Mouse (Mus musculus) forebrain, postnatal 0 days (tissue): ENCODE measurements around the gene Trim56. TPM values are rescaled to one million over a fixed set of nuclear protein-coding genes. Genes with fewer than 3 reads are reported as not detected.

Experiments
- ATAC-seq: fragments of 200-750 bp; cut with Nextera tagmentation; 2 replicates; pipeline ENCODE4 v1.8.0; 2017; ENCODE audit warnings: mild to moderate bottlenecking, moderate library complexity
- DNase-seq: peaks from one replicate; pipeline ENCODE4 v3.0.0-alpha.2; 2015
- H3K27ac ChIP-seq: fragments of 300-500 bp; sonication (generic); 2 replicates; pipeline ENCODE4 v1.5.1; 2014; ENCODE audit warnings: low read depth, mild to moderate bottlenecking, antibody characterized with exemption, low read length, moderate library complexity, mixed read lengths
- H3K27me3 ChIP-seq: fragments of 300-500 bp; sonication (generic); 2 replicates; pipeline ENCODE4 v1.6.1; 2014; ENCODE audit warnings: mild to moderate bottlenecking, low read length, mixed read lengths; ENCODE audit not compliant: insufficient read depth
- H3K36me3 ChIP-seq: fragments of 300-500 bp; sonication (generic); 2 replicates; pipeline ENCODE4 v1.6.1; 2014; ENCODE audit warnings: mild to moderate bottlenecking, moderate library complexity; ENCODE audit not compliant: insufficient read depth
- H3K4me1 ChIP-seq: fragments of 300-500 bp; sonication (generic); 2 replicates; pipeline ENCODE4 v1.6.1; 2014; ENCODE audit warnings: antibody characterized with exemption; ENCODE audit not compliant: insufficient read depth
- H3K4me2 ChIP-seq: fragments of 300-500 bp; sonication (generic); 2 replicates; pipeline ENCODE4 v1.6.1; 2014; ENCODE audit warnings: low read depth, mild to moderate bottlenecking, moderate library complexity
- H3K4me3 ChIP-seq: fragments of 300-500 bp; sonication (generic); 2 replicates; pipeline ENCODE4 v1.5.1; 2014; ENCODE audit warnings: low read depth, low read length, mixed read lengths
- H3K9ac ChIP-seq: fragments of 300-500 bp; sonication (generic); 2 replicates; pipeline ENCODE4 v1.6.1; 2014; ENCODE audit warnings: mild to moderate bottlenecking
- H3K9me3 ChIP-seq: fragments of 300-500 bp; sonication (generic); 2 replicates; pipeline ENCODE4 v1.6.1; 2016; ENCODE audit warnings: low read length
- CTCF ChIP-seq: sonication (generic); IDR thresholded peaks from 2 replicates; pipeline ENCODE4 v1.5.1; 2016; ENCODE audit warnings: antibody characterized with exemption, control low read depth, low read depth
- WGBS: fragments of 180-500 bp; shearing (Covaris S2); extraction: QIAGEN DNeasy Blood & Tissue Kit; methylation state at CpG from one replicate; pipeline ENCODE4 v1.1.7; 2014; 5-methylcytosine and 5-hydroxymethylcytosine counted together
- polyA plus RNA-seq: library from polyadenylated mRNA; unstranded; fragments of >200 nt; fragmentation: Nextera tagmentation; extraction: Ambion mirVana; gene quantifications from 2 replicates; pipeline ENCODE4 v1.2.1, GENCODE M21; 2015
- total RNA-seq: library from RNA; depleted of rRNA; stranded (reverse); fragments of >200 nt; gene quantifications from 2 replicates; pipeline ENCODE4 v1.2.3, GENCODE M21; 2014; rRNA removed

The Trim56 gene
- total and polyA plus RNA-seq, 2 experiments from 2014 or later, result 2.3 to 4.0 TPM

DNA sequence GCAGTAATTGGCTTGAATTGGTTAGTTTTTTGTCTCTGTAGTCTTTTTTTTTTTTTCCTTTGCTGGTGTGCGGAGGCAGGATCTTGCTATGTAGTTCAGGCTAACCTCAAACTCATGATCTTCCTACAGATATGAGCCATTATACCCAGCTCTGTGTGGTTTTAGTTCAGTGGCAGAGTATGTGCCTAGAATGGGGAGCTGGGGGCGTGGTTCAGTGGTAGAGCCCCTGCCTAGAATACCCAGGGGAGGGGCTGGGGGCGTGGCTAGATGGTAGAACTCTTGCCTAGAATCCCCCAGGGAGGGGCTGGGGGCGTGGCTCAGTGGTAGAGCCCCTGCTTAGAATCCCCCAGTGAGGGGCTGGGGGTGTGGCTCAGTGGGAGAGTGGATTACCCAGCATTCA, 47.3 kb downstream of the Trim56 start:
- DNase-seq, result no peak
- H3K9ac ChIP-seq, result no peak overlapping the region
- WGBS, result 71% methylated on average over 4 of the region's 4 CpGs
- H3K9me3 ChIP-seq, result no peaks in the 10 kb centered on the region
- H3K4me2 ChIP-seq, result no peak overlapping the region
- no peaks in the 10 kb centered on the region for H3K36me3 ChIP-seq
- no peak overlapping the region for H3K4me3 ChIP-seq
- TF ChIP-seq CTCF, result no peak
- no peak overlapping the region for H3K27ac ChIP-seq
- no peak for ATAC-seq
- H3K4me1 ChIP-seq, result no peaks in the 10 kb centered on the region; the same call in 1 of the 2 replicates
- no peaks in the 10 kb centered on the region for H3K27me3 ChIP-seq

DNA sequence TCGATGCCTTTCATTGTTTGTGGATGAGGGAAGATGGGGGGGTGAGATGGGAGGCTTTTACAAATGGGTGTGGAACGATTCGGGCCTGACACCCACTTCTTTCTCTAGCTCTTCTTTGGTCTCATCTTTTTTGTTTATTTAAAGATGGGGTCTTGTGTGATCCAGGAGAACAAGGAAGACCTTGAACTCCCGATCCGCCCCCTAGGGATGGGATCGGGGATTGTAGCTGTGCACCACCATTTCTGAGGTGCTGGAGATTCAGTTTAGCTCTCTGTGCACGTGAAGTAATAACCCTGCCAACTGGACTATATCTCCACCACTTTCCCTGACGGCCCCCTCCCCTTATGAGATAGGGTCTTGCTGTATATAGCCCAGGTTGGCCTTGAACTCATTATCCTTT, 50.1 kb downstream of the Trim56 start:
- Histone ChIP-seq H3K36me3 (no peaks in the 10 kb centered on the region), H3K27me3 (no peaks in the 10 kb centered on the region), H3K4me2 (no peak overlapping the region), H3K4me1 (no peaks in the 10 kb centered on the region), H3K9me3 (no peaks in the 10 kb centered on the region), H3K4me3 (no peak overlapping the region), H3K27ac (no peak overlapping the region), H3K9ac (no peak overlapping the region)
- WGBS, result 72% methylated on average over 8 of the region's 8 CpGs
- ATAC-seq (no peak), DNase-seq (no peak)
- no peak for TF ChIP-seq CTCF

DNA sequence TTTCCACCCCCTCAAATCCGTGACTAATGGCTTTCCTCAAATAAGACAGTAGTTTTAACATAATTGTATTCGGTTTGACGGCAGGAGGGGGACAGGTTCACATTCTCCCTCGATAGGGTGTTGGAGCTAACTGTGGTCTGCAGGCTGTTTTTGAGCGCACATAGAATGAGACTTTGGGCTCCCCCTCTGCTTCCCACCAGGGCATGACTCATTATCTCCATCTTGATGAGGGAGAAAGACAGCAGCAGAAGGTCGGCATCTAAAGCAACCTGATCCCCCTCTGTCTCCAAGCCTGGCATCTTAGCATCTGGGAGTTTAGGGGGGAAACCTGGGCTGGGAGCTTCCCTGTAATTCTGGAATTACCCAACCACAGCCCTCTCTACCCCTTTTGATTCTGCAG, 50.6 kb downstream of the Trim56 start:
- no peak for TF ChIP-seq CTCF
- Histone ChIP-seq H3K9me3 (no peaks in the 10 kb centered on the region), H3K4me1 (no peaks in the 10 kb centered on the region), H3K4me3 (no peak overlapping the region), H3K9ac (no peak overlapping the region), H3K27ac (no peak overlapping the region), H3K27me3 (no peaks in the 10 kb centered on the region), H3K4me2 (no peak overlapping the region), H3K36me3 (no peaks in the 10 kb centered on the region)
- ATAC-seq (no peak), DNase-seq (no peak)
- 67% methylated on average over 6 of the region's 6 CpGs for WGBS

DNA sequence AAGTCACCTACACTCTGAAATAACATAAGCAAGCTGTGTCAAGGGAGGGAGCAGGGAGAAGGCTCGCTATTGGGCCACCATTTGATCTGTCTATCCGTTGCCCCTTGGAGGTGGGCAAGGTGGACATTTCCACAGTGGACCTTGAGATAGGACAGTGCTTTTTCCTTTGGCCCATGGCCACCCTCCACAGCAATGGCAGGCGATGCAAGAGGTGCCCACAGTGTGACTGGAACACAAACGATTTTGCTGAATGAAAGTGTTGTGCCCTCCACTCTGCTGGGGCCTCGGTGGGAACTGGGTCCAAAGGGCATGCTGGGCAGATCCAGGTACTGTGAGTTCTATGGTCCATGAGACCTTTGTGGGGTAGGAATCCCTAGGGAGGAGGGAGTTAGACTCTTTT, 53.4 kb downstream of the Trim56 start:
- H3K4me3 ChIP-seq, result no peak overlapping the region
- H3K36me3 ChIP-seq, result no peaks in the 10 kb centered on the region
- no peaks in the 10 kb centered on the region for H3K9me3 ChIP-seq
- WGBS, result 90% methylated on average over 5 of the region's 5 CpGs
- H3K9ac ChIP-seq, result no peak overlapping the region
- no peaks in the 10 kb centered on the region for H3K4me1 ChIP-seq
- H3K27ac ChIP-seq, result no peak overlapping the region
- TF ChIP-seq CTCF, result no peak
- no peak overlapping the region for H3K4me2 ChIP-seq
- ATAC-seq (no peak), DNase-seq (no peak)
- H3K27me3 ChIP-seq, result no peaks in the 10 kb centered on the region

DNA sequence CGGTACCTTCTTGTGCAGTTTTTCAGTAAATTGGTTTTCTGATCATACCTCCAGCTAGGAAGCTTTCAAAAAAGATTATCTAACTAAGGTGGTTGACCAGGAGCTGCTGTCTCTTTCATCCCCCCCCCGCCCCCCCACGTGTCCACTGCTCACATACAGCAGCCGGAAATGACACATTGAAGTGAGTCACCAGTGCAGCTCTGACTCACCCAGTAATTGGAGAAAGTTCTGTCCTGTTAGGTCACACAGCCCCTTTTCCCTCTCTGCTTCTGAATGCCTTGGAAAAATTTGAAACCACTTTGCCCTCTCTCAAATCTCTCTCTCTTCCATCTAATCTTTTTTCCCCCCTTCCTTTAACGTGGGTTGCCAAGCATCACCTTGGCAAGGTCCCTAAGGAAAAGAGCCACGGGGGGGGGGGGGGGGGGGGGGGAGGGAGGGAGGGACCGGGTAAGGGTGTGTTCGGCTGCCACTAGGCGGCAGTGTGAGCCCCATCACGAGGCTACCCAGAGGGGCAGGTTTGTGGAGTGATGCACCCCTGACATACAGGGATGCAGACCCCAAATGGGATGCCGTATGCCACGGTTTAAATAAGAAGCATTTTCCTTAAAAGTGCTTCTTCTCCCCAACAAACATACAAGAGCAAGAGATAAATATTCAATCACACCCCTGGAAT, 54.1 kb downstream of the Trim56 start:
- no peak overlapping the region for H3K27ac ChIP-seq
- no peak for DNase-seq
- no peaks in the 10 kb centered on the region for H3K27me3 ChIP-seq
- H3K4me2 ChIP-seq, result no peak overlapping the region
- H3K4me3 ChIP-seq, result no peak overlapping the region
- no peaks in the 10 kb centered on the region for H3K36me3 ChIP-seq
- H3K4me1 ChIP-seq, result no peaks in the 10 kb centered on the region
- no peaks in the 10 kb centered on the region for H3K9me3 ChIP-seq
- ATAC-seq, result no peak
- WGBS, result 25% methylated on average over 11 of the region's 12 CpGs
- TF ChIP-seq CTCF, result peak; percentile 41; the same call in 1 of the 2 replicates
- no peak overlapping the region for H3K9ac ChIP-seq

Other genes starting within 250 kb of the Trim56 start
- gene Col26a1, start 233.0 kb downstream of the Trim56 start, total RNA-seq, result 39.9 and 43.7 TPM in 2 replicates
- 24.3 and 27.1 TPM in 2 replicates for gene Col26a1, start 233.0 kb downstream of the Trim56 start, polyA plus RNA-seq
- 30.7 and 35.9 TPM in 2 replicates for gene Ift22, start 208.1 kb downstream of the Trim56 start, total RNA-seq
- gene Ift22, start 208.1 kb downstream of the Trim56 start, polyA plus RNA-seq, result 125 and 134 TPM in 2 replicates
- gene Fis1, start 162.9 kb downstream of the Trim56 start, total RNA-seq, result 221 and 299 TPM in 2 replicates
- 377 and 441 TPM in 2 replicates for gene Fis1, start 162.9 kb downstream of the Trim56 start, polyA plus RNA-seq
- 0.33 and 0.38 TPM in 2 replicates for gene Cldn15, start 149.6 kb downstream of the Trim56 start, total RNA-seq
- gene Cldn15, start 149.6 kb downstream of the Trim56 start, polyA plus RNA-seq, result 0.13 and 0.15 TPM in 2 replicates
- gene Plod3, start 129.2 kb downstream of the Trim56 start, total RNA-seq, result 46.6 and 55.2 TPM in 2 replicates
- gene Plod3, start 129.2 kb downstream of the Trim56 start, polyA plus RNA-seq, result 18.2 and 21.7 TPM in 2 replicates
- gene Znhit1, start 128.2 kb downstream of the Trim56 start, total RNA-seq, result 66.1 and 96.9 TPM in 2 replicates
- gene Znhit1, start 128.2 kb downstream of the Trim56 start, polyA plus RNA-seq, result 176 and 201 TPM in 2 replicates
- 82.7 and 116 TPM in 2 replicates for gene Vgf, start 89.8 kb downstream of the Trim56 start, total RNA-seq
- gene Vgf, start 89.8 kb downstream of the Trim56 start, polyA plus RNA-seq, result 26.7 and 40.0 TPM in 2 replicates
- gene Ap1s1, start 70.1 kb downstream of the Trim56 start, total RNA-seq, result 105 and 144 TPM in 2 replicates
- gene Ap1s1, start 70.1 kb downstream of the Trim56 start, polyA plus RNA-seq, result 335 and 346 TPM in 2 replicates
- 1.2 and 3.1 TPM in 2 replicates for gene Serpine1, start 43.9 kb downstream of the Trim56 start, total RNA-seq
- 0.06 and 0.28 TPM in 2 replicates for gene Serpine1, start 43.9 kb downstream of the Trim56 start, polyA plus RNA-seq
- gene Muc3, start 33.1 kb upstream of the Trim56 start, total RNA-seq, result not detected in 2 replicates
- not detected in 2 replicates for gene Muc3, start 33.1 kb upstream of the Trim56 start, polyA plus RNA-seq
- gene Muc3a, start 96.2 kb upstream of the Trim56 start, total RNA-seq, result 0.10 and 0.31 TPM in 2 replicates
- gene Muc3a, start 96.2 kb upstream of the Trim56 start, polyA plus RNA-seq, result 0.13 TPM in 2 replicates
- 48.4 and 73.2 TPM in 2 replicates for gene Ache, start 171.3 kb upstream of the Trim56 start, total RNA-seq
- 44.3 and 69.1 TPM in 2 replicates for gene Ache, start 171.3 kb upstream of the Trim56 start, polyA plus RNA-seq
- gene Ufsp1, start 178.4 kb upstream of the Trim56 start, total RNA-seq, result 15.2 and 16.2 TPM in 2 replicates
- gene Ufsp1, start 178.4 kb upstream of the Trim56 start, polyA plus RNA-seq, result 15.8 and 23.4 TPM in 2 replicates
- 136 and 153 TPM in 2 replicates for gene Srrt, start 191.5 kb upstream of the Trim56 start, total RNA-seq
- gene Srrt, start 191.5 kb upstream of the Trim56 start, polyA plus RNA-seq, result 52.3 and 55.6 TPM in 2 replicates
- gene Trip6, start 198.2 kb upstream of the Trim56 start, total RNA-seq, result 10.8 and 11.4 TPM in 2 replicates
- 9.9 and 11.6 TPM in 2 replicates for gene Trip6, start 198.2 kb upstream of the Trim56 start, polyA plus RNA-seq
- gene Slc12a9, start 217.4 kb upstream of the Trim56 start, total RNA-seq, result 19.3 and 21.8 TPM in 2 replicates
- 12.5 and 18.4 TPM in 2 replicates for gene Slc12a9, start 217.4 kb upstream of the Trim56 start, polyA plus RNA-seq
- gene Ephb4, start 233.9 kb upstream of the Trim56 start, total RNA-seq, result 8.9 and 12.7 TPM in 2 replicates
- gene Ephb4, start 233.9 kb upstream of the Trim56 start, polyA plus RNA-seq, result 3.5 and 4.9 TPM in 2 replicates